Mouse (Mus musculus): ENCODE results near the gene Foxd2.

Foxd2 gene

GRCm38 (mm10) chr4:114909602-114910484, 1.2 kb upstream of the Foxd2 start:
- peak; percentile 44 for DNase-seq

GRCm38 (mm10) chr4:114907951-114908828, 483 bp downstream of the Foxd2 start:
- DNase-seq, result peak; percentile 20

GRCm38 (mm10) chr4:114907056-114907917, 1.4 kb downstream of the Foxd2 start:
- DNase-seq, result no peak

- no peak for DNase-seq
These were observed 2.5 kb downstream of the Foxd2 start for GRCm38 (mm10) chr4:114905969-114906680.

GRCm38 (mm10) chr4:114905501-114905900, 3.2 kb downstream of the Foxd2 start:
- DNase-seq, result no peak

- DNase-seq, result no peak
These were observed 5.3 kb downstream of the Foxd2 start for GRCm38 (mm10) chr4:114903422-114903782.

- no peak for DNase-seq
These were observed 5.8 kb downstream of the Foxd2 start for GRCm38 (mm10) chr4:114902641-114903421.

- DNase-seq, result no peak
These were observed 6.9 kb downstream of the Foxd2 start for GRCm38 (mm10) chr4:114901643-114902351.

- DNase-seq, result no peak
These were observed 7.6 kb downstream of the Foxd2 start for GRCm38 (mm10) chr4:114900866-114901642.

GRCm38 (mm10) chr4:114899885-114900284, 8.8 kb downstream of the Foxd2 start:
- DNase-seq, result no peak

- DNase-seq, result peak; percentile 17
These were observed 10.8 kb downstream of the Foxd2 start for GRCm38 (mm10) chr4:114897853-114898252.

- no peak for DNase-seq
These were observed 26.4 kb downstream of the Foxd2 start for GRCm38 (mm10) chr4:114882232-114882631.

- no peak for DNase-seq
These were observed 32.2 kb downstream of the Foxd2 start for GRCm38 (mm10) chr4:114876441-114876972.

- peak; percentile 39 for DNase-seq
These were observed 38.7 kb downstream of the Foxd2 start for GRCm38 (mm10) chr4:114869765-114870490.

- DNase-seq, result no peak
These were observed 45.5 kb downstream of the Foxd2 start for GRCm38 (mm10) chr4:114863166-114863565.

GRCm38 (mm10) chr4:114858426-114858825, 50.2 kb downstream of the Foxd2 start:
- no peak for DNase-seq
